Mouse (Mus musculus): ENCODE data around the gene Vmn1r195. TPM values are rescaled to one million over a fixed set of nuclear protein-coding genes. Genes with fewer than 3 reads are reported as not detected.
"Not testable (repeated sequence)": the region's sequence is repeated elsewhere in the genome, so short reads cannot be mapped to it uniquely, and the experiment has no call there.

Vmn1r195 gene
- not detected for total RNA-seq (2021)
- long read RNA-seq, experiment 1: 0 reads
- long read RNA-seq, experiment 2: 0 reads

DNA sequence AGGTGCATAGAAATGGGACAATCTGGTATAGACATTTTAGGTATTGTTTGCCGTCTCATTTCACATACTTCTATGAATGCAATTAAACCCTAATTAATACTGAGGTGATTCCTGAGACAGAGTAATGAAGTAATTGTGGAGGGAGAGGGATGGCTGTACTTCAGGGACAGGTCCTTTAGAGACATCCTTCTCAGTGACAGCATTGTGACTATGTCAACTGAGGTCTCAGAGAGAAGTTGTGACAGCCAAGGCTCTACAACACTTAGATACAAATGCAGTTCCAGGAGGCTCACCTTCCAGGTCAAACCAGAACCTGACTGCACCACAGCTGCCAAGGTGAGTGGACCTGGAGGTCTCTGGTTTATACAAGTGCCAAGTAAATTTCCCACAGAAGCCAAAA, at the start of gene Vmn1r195:
Gene Vmn1r195, plus strand, starts transcription at position 301 of the 400 bp plus-strand sequence.
- intact Hi-C loops (cut with DNase I; ENCODE audit: low total_unique reads); DNase-seq: not testable (repeated sequence)

DNA sequence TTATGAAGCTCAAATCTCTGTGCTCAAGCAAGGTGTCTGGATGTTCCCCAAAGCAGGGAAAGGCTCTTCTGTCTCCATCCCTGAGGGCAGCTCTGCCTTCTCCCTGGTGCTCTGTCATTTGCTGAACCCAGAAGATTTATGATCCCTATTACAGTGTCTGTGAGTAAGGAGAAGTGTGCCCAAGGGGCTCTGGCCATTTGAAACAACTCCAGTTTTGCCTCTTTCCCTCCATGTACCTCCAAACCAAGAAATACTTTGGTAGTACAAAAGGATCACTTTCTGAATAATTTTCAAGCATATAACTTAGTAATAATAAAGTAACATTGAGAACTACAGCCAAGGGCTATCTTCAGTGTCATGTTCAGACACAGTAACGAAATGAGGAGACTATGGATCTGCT, 47.3 kb upstream of the Vmn1r195 start, which contains the start of gene Vmn1r193:
Gene Vmn1r193, minus strand, starts transcription at position 101 of the 400 bp plus-strand sequence.
- DNase-seq; intact Hi-C loops (cut with DNase I; ENCODE audit: low total_unique reads): not testable (repeated sequence)

DNA sequence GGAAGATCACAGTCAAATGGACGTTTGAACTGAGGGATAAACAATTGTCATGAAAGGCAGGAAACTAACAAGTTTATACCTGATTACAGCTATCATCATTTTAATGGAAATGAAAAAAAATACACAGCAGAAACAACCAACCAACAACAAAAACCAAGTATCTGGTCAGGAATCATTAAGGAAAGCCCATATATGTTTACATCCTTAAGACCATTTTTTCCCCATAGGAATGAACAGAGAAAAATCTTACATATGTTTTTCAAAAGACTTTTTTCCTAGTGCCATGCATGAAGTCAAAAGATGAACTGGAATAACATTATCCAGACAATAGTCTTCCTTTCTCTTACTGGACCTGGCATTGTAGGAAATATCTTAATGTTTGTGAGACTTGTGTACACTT, 26.4 kb upstream of the Vmn1r195 start, which contains the start of gene Vmn1r194:
Gene Vmn1r194, plus strand, starts transcription at position 301 of the 400 bp plus-strand sequence.
- no peak for DNase-seq
- intact Hi-C loops (cut with DNase I; ENCODE audit: low total_unique reads): no loop called here

DNA sequence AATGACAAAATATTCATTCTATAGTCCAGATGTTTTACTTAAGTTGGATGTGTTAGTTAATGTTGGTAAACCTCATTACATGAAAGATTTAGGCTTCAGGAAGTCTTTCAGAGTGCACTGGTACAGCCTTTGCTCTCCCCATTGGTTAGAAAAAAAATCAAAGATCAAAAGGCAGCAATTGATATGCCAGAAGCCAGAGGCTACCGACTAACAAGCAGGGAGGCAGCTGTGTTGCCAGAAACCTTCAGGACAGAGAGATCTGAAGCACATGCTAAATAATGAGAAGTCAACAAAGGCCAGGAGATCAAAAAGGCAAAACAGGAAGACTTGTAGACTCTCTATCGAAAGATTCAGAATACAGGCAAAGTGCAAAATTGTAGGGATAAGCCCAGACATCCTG, 1.4 kb downstream of the Vmn1r195 start:
- intact Hi-C loops (cut with DNase I; ENCODE audit: low total_unique reads): no loop called here
- no peak for DNase-seq

DNA sequence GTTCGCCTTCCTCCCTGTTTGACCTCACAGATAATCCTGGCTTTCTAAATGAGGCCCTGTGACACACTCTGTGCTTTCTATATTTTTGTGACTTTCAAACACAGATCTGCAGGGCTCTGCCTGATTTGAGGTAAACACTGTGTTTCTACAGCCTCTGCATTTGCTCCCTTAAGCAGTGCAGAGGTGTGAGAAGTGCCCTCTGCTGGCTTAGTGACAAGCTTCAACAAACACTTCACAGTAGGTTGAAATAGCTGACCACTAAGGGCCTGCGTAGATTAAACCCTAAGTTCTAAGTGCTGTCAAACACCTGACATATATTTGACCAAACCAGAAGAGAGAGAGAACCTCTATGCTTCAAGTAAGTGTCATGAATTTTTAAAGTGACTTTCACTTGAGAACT, 14.3 kb downstream of the Vmn1r195 start:
- no peak for DNase-seq
- intact Hi-C loops (cut with DNase I; ENCODE audit: low total_unique reads): no loop called here

DNA sequence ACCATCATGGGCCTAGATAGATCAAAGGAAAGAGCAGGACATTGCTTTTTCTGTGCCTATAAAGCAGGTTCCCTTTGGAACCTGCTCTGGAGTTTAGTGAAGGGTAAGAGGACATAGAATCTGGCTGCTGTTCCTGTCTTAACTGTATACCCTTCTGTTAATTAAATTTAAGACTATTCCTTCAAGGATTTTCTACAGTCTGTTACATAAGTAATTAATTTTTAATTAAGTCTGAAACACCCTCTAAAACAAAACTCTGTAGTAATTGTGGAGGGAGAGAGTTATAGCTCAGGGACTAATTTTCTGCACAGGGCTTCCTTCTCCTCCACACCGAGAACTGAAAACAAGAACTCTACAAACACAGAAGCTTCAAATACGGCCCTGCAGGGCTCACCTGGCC, 19.3 kb downstream of the Vmn1r195 start, which contains the start of gene Vmn1r196:
Gene Vmn1r196, plus strand, starts transcription at position 301 of the 400 bp plus-strand sequence.
- no peak for DNase-seq
- intact Hi-C loops (cut with DNase I; ENCODE audit: low total_unique reads): no loop called here

DNA sequence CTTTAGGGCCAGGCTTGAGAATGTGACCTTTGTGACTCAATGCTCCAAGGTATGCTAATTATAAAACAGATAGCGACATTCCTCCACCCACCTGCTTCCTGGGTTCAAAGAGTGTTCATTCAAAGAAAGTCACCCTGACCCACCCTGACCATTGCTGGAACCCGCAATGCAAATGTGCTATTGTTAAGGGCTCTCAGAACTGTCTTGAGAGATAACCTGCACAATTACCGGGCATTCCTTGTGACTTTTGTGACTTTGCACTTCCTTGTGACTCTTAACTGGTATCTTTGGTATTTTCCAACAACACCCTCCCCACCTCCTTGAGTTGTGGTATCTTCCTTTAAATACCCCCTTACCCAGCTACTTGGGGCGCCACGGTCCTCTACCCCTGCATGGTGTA, 37.8 kb downstream of the Vmn1r195 start:
- DNase-seq; intact Hi-C loops (cut with DNase I; ENCODE audit: low total_unique reads): not testable (repeated sequence)

DNA sequence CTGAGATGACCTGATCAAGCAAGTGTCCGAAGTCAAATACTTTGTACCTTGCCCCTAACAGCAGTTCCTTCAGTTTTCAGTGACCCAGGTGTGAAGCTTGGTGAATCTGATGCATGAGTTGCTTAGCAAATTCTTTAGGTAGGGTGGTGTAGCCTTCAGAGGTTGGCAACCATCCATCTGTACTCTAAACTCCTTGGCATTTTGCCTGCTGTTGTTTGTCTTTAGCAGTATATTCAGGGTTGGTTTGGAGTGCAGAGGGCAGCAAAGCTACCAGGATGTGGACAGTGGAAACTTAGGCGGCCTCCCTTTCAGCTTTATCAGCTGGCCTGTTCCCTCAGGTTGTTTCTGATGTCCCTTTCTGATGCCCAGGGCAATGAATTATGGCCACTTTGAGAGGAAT, 45.0 kb downstream of the Vmn1r195 start:
- intact Hi-C loops (cut with DNase I; ENCODE audit: low total_unique reads): no loop called here
- no peak for DNase-seq

DNA sequence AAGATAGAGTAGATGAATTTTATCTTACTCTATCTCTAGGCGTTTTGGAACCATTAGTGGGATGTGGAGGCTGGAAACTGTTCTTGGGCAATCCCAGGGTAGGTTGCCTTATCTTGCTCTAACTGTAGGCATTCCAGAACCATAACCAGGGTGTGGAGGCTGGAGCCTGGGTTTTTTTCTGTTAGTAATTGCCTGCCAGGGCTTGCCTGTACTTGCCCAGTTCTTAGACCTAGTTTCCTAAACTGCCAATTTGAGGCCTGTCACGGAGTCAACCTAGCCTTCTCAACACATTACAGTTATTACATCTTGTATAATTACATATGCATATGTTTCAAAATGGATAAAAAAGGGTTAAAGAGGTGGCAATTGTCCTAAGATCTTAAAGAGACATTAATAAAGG, 47.0 kb downstream of the Vmn1r195 start:
- intact Hi-C loops (cut with DNase I; ENCODE audit: low total_unique reads): no loop called here
- no peak for DNase-seq

DNA sequence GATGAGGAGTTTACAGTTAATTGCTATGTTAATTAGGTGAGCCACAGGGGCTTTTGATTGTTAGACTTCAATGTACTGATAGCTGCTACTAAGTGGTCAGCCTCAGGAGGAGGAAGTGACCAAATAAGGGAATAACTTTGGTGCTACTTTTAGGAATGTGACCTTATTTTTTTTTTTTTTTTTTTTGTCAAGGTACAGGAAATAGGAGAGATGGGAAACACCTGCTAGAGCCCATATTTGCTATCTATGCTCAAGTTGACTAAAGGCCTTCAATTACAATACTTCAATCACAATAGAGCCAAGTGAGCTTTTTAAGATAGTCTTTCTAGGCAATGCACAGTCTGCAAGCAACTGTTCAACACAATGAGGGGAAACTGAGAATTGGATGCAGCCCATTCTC, 49.8 kb downstream of the Vmn1r195 start:
- DNase-seq: no peak
- intact Hi-C loops (cut with DNase I; ENCODE audit: low total_unique reads): no loop called here

DNA sequence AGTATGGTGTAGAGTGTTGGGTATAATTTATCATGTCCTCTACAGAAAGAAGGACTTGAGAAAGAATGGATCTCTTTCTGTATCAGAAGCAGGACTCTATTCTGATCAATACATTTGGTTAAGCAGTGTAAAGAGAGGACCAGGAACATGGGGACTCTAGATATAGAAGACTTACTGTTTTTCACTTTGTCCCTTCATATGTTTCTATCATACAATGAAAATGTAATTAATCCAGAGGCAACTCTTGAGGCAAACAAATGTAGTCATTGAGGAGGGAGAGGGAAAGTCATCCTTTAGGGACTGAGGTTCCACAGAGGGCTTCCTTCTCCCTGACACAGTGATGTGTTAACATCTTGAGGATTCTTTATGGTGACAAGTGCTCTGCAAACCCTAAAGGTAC, 54.0 kb downstream of the Vmn1r195 start, which contains the start of gene Vmn1r197:
Gene Vmn1r197, plus strand, starts transcription at position 301 of the 400 bp plus-strand sequence.
- DNase-seq: no peak
- intact Hi-C loops (cut with DNase I; ENCODE audit: low total_unique reads): no loop called here

Other genes starting within 250 kb of the Vmn1r195 start
- 10 to 100 TPM; 45.8 to 69.2 TPM for gene Hist1h2ah, start 235.0 kb upstream of the Vmn1r195 start, total RNA-seq (2021)
- gene Hist1h2bk, start 234.7 kb upstream of the Vmn1r195 start, total RNA-seq (2021): 10 to 100 TPM; 80.3 to 90.2 TPM
- gene Hist1h4i, start 229.2 kb upstream of the Vmn1r195 start, total RNA-seq (2021): 10 to 100 TPM; 46.4 to 49.7 TPM
- 10 to 100 TPM; 40.6 to 42.0 TPM for gene Hist1h2ag, start 227.6 kb upstream of the Vmn1r195 start, total RNA-seq (2021)
- gene Hist1h2bj, start 227.3 kb upstream of the Vmn1r195 start, total RNA-seq (2021): 10 to 100 TPM; 41.8 to 44.7 TPM
- gene Vmn1r188, start 186.1 kb upstream of the Vmn1r195 start, total RNA-seq (2021): not detected
- not detected for gene Vmn1r189, start 164.7 kb upstream of the Vmn1r195 start, total RNA-seq (2021)
- gene Vmn1r191, start 86.6 kb upstream of the Vmn1r195 start, total RNA-seq (2021): not detected
- gene Vmn1r192, start 79.4 kb upstream of the Vmn1r195 start, total RNA-seq (2021): not detected
- not detected for gene Vmn1r193, start 47.4 kb upstream of the Vmn1r195 start, total RNA-seq (2021)
- not detected for gene Vmn1r194, start 26.3 kb upstream of the Vmn1r195 start, total RNA-seq (2021)
- not detected for gene Vmn1r196, start 19.4 kb downstream of the Vmn1r195 start, total RNA-seq (2021)
- gene Vmn1r197, start 54.1 kb downstream of the Vmn1r195 start, total RNA-seq (2021): not detected
- not detected for gene Vmn1r198, start 79.8 kb downstream of the Vmn1r195 start, total RNA-seq (2021)
- gene Vmn1r199, start 109.3 kb downstream of the Vmn1r195 start, total RNA-seq (2021): not detected
- gene Vmn1r200, start 119.9 kb downstream of the Vmn1r195 start, total RNA-seq (2021): not detected
- not detected for gene Vmn1r201, start 201.4 kb downstream of the Vmn1r195 start, total RNA-seq (2021)
- gene Vmn1r202, start 234.9 kb downstream of the Vmn1r195 start, total RNA-seq (2021): not detected
- not detected for gene Vmn1r203, start 247.6 kb downstream of the Vmn1r195 start, total RNA-seq (2021)